Comparison of ENCODE assay signal across 14 mouse cellular contexts in the genomic region with DNA sequence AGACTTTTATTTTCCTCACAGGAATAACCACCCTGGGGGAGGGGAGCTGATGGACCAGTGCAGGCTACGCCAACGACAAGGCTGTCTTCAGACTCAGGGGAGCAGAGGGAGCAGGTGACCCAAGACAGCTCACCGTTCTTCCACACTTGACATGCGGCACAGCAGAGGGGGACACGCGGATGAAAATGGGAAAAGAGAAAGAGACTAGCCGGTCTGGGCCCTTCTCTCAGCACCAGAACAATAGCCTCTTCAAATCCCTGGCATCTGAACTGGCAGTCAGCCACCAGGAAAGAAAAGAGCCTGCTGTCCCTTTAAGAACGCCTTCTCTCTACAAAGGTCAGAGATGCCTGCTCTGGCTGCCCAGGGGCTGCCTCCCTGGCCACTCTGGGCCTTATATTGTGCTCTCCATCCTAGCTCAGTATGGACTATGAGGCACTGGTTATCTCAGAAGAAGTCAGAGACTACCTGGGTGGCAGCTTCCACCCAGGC.
A peak's percentile ranks its signal among the peaks of the same experiment; 100 is the strongest.
DNase-seq lines count a peak whose midpoint lies in the region; ATAC-seq and TF ChIP-seq lines count a peak whose summit lies in the region.
"Had no signal": no experiment of that assay in that cellular context is flagged by ENCODE, and none has a peak within 500 bp of the region (broad histone marks: within the 10 kb centered on the region; RNA-seq: fewer than 3 reads in every experiment).

No protein-coding gene starts in this region.

- peak; percentile 41; the same call in 1 of the 2 replicates for ATAC-seq in neural tube, embryonic 12.5 days (ENCODE audit: low FRiP score, low read depth)
- ATAC-seq in hindbrain, postnatal 0 days, result peak; percentile 64

- peak overlapping the region; percentile 22; the same call in 1 of the 2 replicates for H3K4me2 ChIP-seq in neural tube, embryonic 12.5 days (replicated peaks)
- H3K4me2 ChIP-seq in hindbrain, postnatal 0 days (ENCODE audit: low read depth, low read length), result peak overlapping the region; percentile 25; the same call in 1 of the 2 replicates
- H3K4me2 ChIP-seq: limb, embryonic 12.5 days had no signal

- WGBS in neural tube, embryonic 12.5 days, result 33% methylated on average over 8 of the region's 8 CpGs
- WGBS in forebrain, embryonic 10.5 days, result 45% methylated on average over 8 of the region's 8 CpGs
- 25% methylated on average over 8 of the region's 8 CpGs for WGBS in hindbrain, postnatal 0 days
- 36% methylated on average over 8 of the region's 8 CpGs for WGBS in olfactory bulb, adult 2 months

- H3K4me1 ChIP-seq in neural tube, embryonic 12.5 days, result peaks cover 13% of the 10 kb centered on the region
- peaks cover 11% of the 10 kb centered on the region for H3K4me1 ChIP-seq in forebrain, embryonic 10.5 days
- H3K4me1 ChIP-seq in hindbrain, postnatal 0 days (ENCODE audit: insufficient read depth, low read length), result peaks cover 5% of the 10 kb centered on the region
- H3K4me1 ChIP-seq in olfactory bulb, adult 2 months (ENCODE audit: control insufficient read depth, insufficient read depth, low read length), result peaks cover 18% of the 10 kb centered on the region
- H3K4me1 ChIP-seq: limb, embryonic 12.5 days had no signal

- no peak overlapping the region for H3K9ac ChIP-seq in neural tube, embryonic 12.5 days
- no peak overlapping the region for H3K9ac ChIP-seq in hindbrain, postnatal 0 days (replicated peaks; ENCODE audit: low read length)
- H3K9ac ChIP-seq: limb, embryonic 12.5 days had no signal

- H3K36me3 ChIP-seq in neural tube, embryonic 12.5 days, result no peaks in the 10 kb centered on the region
- H3K36me3 ChIP-seq in forebrain, embryonic 10.5 days (replicated peaks), result no peaks in the 10 kb centered on the region
- H3K36me3 ChIP-seq in hindbrain, postnatal 0 days (ENCODE audit: insufficient read depth, low read length), result no peaks in the 10 kb centered on the region
- H3K36me3 ChIP-seq: G1E; heart, embryonic 10.5 days; limb, embryonic 12.5 days had no signal

- no peak overlapping the region for H3K4me3 ChIP-seq in neural tube, embryonic 12.5 days
- H3K4me3 ChIP-seq in forebrain, embryonic 10.5 days, result no peak overlapping the region
- no peak overlapping the region for H3K4me3 ChIP-seq in hindbrain, postnatal 0 days (ENCODE audit: low read length)
- no peak overlapping the region for H3K4me3 ChIP-seq in olfactory bulb, adult 2 months (ENCODE audit: insufficient read depth, low read depth, low read length)
- H3K4me3 ChIP-seq: heart, embryonic 10.5 days; limb, embryonic 12.5 days had no signal

- no peak overlapping the region for H3K27ac ChIP-seq in neural tube, embryonic 12.5 days
- peak overlapping the region; percentile 53 for H3K27ac ChIP-seq in forebrain, embryonic 10.5 days
- H3K27ac ChIP-seq in hindbrain, postnatal 0 days, result no peak overlapping the region
- peak overlapping the region; percentile 54; the same call in 1 of the 2 replicates for H3K27ac ChIP-seq in olfactory bulb, adult 2 months (ENCODE audit: insufficient read depth, low read depth, low read length)
- H3K27ac ChIP-seq: heart, embryonic 10.5 days; limb, embryonic 12.5 days had no signal

- no peaks in the 10 kb centered on the region for H3K9me3 ChIP-seq in neural tube, embryonic 12.5 days
- no peaks in the 10 kb centered on the region for H3K9me3 ChIP-seq in forebrain, embryonic 10.5 days
- H3K9me3 ChIP-seq in hindbrain, postnatal 0 days (ENCODE audit: low read length), result no peaks in the 10 kb centered on the region
- H3K9me3 ChIP-seq: heart, embryonic 10.5 days; limb, embryonic 12.5 days had no signal

- TF ChIP-seq CTCF in hindbrain, postnatal 0 days (IDR thresholded peaks at IDR 0.05; ENCODE audit: low read depth), result no peak
- TF ChIP-seq CTCF in olfactory bulb, adult 2 months (IDR thresholded peaks at IDR 0.05; ENCODE audit: insufficient read depth, low read depth, low read length), result no peak

- DNase-seq in neural tube, embryonic 10.5 days (ENCODE audit: extremely low spot score, low spot score), result no peak
- DNase-seq in forebrain, embryonic 10.5 days (ENCODE audit: extremely low spot score, low spot score), result no peak
- DNase-seq in hindbrain, postnatal 0 days (ENCODE audit: low spot score), result peak; percentile 62
- no peak for DNase-seq in yolk sac, embryonic 10.5 days (ENCODE audit: low spot score)
- no peak for DNase-seq in embryo, embryonic 9.5 days (ENCODE audit: extremely low spot score)
- DNase-seq: adrenal gland, adult 2 months; kidney, adult 8-10 months; right cerebral cortex, postnatal 14 days; thymus, adult 18-20 months had no signal

- H3K27me3 ChIP-seq in neural tube, embryonic 12.5 days (replicated peaks), result no peaks in the 10 kb centered on the region
- H3K27me3 ChIP-seq in forebrain, embryonic 10.5 days (ENCODE audit: poor library complexity, severe bottlenecking), result no peaks in the 10 kb centered on the region
- H3K27me3 ChIP-seq in hindbrain, postnatal 0 days (ENCODE audit: insufficient read depth, low read length), result no peaks in the 10 kb centered on the region
- H3K27me3 ChIP-seq: limb, embryonic 12.5 days had no signal

- no peak for TF ChIP-seq POLR2A in olfactory bulb, adult 2 months (IDR thresholded peaks at IDR 0.05; ENCODE audit: insufficient read depth, low read depth, low read length)

Comparison
In these comparisons a context has a peak if more than half of its experiments do, and no peak if none do; other contexts are left out.
1. H3K27ac ChIP-seq: peak in forebrain, embryonic 10.5 days (single experiment) and olfactory bulb, adult 2 months (single experiment); none in neural tube, embryonic 12.5 days (single experiment) and hindbrain, postnatal 0 days (single experiment).